Mouse (Mus musculus) left cerebral cortex, adult 9 months (tissue): ENCODE measurements around the gene Pcnx3.

Experiments
- DNase-seq, 2 experiments: peaks; one replicate each; pipeline ENCODE4 v3.0.0; 2022; ENCODE audit warnings: low spot score in 2 of 2

Gene Pcnx3

DNA sequence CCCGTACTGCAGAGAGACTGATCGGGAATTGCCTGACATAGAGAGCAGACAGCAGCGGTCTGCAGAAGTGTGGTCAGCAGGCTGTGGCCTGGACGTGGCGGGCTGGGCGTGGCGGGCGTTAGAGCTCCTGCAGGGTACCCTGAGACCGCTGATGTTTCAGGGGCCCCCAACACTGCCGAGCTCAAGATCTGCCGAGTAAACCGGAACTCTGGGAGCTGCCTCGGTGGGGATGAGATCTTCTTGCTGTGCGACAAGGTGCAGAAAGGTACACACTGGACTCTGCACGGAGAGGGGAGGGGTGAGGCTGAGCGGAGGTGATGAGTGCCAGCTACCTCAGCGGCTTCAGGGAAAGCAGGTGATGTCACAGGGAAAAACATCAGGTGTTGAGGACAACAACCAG lies 47.7 kb downstream of the Pcnx3 start:
- DNase-seq: no peak

DNA sequence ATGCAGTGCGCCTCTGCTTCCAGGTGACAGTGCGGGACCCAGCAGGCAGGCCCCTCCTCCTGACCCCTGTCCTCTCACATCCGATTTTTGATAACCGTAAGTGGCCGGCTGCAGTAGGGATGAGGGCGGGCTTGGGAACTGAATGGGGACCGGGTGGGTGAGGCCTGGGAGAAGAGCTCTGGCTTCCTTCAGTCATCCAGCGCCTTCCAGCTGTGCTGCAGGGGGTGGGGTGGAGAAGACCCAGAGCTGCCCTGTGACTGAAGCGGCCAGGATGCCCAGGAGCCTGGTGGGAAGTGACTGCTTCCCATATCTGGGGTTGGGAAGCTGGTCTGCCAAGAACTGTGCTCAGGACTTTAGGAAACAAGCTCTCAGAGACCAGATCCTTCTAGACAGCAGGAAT lies 48.4 kb downstream of the Pcnx3 start:
- DNase-seq: no peak

DNA sequence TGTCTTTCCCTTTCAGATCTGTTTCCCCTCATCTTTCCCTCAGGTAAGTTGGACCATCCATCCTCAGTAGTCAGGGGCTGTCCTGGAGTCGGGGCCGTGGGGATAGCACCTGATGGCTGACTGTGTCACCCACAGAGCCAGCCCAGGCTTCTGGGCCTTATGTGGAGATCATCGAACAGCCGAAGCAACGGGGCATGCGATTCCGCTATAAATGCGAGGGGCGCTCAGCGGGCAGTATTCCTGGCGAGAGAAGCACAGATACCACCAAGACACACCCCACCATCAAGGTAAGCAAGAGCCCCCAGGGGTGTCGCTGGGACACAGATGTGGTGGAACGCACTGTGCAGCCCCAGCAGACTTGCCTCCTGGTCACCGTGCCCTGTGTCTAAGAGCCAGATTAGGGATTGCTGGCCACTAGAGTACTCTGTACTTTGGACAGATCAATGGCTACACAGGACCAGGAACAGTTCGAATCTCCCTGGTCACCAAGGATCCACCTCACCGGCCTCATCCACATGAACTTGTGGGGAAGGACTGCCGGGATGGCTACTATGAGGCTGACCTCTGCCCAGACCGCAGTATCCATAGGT lies 50.2 kb downstream of the Pcnx3 start:
- no peak for DNase-seq

DNA sequence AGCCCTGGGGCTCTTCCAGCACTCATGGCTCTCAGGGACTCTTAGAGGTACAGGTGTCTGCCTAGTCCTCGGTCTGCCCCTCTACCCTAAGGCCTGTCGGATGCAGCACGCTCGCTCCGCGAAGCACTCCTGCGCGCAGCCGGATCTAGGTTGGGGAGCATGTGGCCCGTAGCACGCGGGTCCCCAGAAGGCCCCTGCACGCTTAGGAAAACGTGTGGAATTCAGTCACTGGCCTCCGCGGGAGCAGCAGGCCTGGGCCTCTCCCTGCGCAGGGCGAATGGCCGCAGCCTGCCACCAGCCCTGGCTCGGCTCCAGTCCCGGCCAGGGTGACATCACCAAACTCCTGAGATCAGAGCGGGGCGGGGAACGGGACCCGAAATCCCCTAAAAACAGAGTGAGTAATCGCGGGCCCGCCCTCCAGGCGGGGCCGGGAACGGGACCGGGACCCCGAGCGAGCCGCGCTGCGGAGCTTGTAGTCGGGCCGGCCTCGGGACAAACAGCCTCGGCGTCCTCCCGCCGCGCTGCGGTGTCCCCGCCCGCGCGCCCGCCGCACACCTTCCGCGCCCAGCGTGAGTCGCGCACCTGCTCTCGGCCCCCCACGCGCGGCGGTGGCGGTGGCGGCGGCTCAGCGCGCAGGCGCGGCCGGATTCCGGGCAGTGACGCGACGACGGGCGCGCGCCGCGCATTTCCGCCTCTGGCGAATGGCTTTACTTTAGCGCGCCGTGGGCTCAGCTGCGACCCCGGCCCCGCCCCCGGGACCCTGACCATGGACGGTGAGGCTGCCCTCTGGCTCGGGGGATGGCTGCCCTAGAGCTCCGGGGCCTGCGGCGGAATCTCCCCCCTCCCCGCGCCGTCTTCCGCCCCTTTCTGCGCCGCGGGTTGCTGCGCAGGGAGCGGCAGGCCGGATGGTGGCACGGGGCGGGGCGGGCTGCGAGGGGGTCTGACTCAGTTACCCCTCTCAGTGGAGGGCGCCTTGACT lies 51.4 kb downstream of the Pcnx3 start, which contains the start of gene Rela:
Rela (plus strand) TSS at position 415 of the 979 bp plus-strand sequence.
- peak; percentile 53 to 89 for DNase-seq

DNA sequence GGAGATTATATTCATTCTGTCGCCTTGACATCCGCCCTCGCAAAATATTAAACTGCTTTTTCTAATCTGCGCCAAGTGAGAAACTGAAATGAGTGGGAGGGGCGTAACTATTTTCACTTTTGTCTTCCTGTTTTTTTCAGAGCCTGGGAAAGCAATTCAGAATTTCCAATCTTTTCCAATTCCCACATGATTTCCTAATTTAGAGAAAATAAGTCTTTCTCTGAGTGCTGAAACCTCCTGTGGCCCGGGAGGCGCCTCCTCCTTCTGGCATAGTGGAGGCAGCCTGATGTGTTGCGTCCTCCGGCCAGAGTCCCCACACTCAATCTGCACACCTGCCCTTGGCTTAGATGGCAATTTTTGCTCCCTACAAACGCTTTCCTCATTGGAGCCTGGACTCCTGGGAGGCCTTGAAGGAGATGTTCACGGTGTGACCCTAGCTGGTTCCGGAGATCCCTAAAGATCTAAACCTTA lies 52.1 kb downstream of the Pcnx3 start:
- peak in 1 of 2 experiments; percentile 40 for DNase-seq

DNA sequence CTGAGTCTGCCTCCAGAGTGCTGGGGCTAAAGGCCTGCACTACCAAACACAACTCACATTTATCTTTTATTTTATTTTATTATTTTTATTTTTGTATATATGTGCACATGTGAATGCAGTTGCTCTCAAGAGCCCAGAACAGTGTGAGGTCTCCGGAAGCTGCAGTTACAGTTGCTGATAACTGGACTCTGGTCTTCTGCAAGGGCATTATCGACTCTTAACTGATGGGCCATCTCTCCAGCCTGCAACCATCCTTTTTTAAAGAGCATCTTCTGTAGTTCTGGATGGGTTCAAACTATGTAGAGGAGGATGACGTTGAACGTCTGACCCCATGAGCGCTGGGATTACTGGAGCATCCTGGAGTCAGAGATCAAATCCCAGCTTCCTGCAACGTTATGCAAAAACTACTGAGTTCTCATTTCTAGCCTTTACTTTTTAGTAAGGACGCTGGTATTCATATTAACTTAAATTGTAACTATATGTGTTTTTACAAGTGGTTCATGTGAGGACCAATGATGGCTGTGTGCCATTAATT lies 52.6 kb downstream of the Pcnx3 start:
- DNase-seq: no peak

DNA sequence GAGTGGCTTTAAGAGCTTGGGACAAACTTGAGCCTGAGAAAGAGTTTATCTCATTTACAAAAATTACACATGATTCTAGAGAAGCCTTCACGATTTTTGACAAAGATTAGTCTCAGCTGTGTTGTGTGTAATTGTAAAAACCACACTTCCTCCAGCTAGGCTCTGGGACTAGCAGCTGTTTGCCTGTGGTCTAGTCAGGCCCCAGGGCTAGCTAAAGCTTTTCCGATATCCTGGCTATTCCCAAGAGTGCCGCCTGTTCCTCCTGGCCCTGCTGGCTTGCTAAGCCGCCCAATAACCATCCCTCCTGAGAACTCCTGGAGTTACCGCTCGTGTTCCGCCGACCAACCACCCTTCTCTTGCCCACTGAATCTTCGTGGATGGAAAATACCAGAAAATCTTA lies 56.6 kb downstream of the Pcnx3 start:
- no peak for DNase-seq

DNA sequence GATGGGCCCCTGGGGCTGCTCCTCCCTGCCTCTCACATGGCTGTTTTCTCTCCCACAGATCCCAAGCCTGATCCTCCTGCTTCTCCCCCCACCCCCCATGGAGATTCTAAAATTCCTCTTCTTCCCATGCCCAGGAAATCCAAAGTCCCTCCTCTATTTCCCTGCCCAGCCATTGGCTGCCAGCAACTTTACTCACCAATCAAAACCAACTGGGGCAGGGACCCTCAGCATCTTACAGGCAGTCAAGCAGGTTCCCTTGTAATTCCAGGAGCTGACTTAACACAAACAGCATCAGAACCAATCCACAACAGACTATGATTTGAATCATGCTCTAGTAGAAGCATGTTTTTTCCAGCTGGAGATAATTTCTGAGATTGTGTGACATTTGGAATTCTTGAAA lies 58.8 kb downstream of the Pcnx3 start:
- DNase-seq: no peak

DNA sequence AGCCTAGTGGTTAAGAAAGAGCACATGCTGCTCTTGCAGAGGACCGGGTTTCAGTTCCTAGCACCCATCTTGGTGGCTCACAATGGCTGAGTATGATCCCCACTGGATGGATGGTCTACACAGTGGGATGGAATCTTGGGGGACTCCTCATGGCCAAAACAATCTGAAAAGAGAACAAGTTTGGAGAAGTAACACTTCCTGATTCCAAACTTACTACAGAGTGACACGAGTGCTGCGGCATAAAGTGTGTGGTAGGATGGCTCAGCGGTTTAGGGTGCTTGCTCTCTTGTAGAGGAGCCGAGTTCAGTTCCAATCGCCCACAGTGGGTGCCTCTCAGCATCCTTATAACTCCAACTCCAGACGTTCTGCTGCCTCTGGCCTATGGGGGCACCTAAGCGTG lies 63.4 kb downstream of the Pcnx3 start:
- DNase-seq: no peak

DNA sequence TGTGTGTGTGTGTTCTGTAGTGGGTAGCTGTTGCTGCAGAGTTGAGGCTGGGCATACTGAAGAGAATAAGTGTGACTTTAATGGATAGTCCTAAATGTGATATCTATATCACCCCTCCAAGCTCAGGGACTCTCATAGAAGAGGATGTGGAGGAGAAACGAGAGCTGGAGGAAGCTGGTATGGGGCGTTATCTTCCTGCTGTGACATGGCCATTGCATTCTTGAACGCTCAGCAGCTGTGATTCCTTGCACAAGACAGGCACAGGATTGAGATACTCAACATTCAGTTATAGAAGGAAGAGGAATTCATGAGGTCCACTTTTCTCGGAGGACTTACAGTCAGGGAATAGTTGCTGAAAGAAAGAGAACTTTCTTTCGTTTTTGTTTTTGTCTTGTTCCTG lies 66.8 kb downstream of the Pcnx3 start:
- no peak for DNase-seq

DNA sequence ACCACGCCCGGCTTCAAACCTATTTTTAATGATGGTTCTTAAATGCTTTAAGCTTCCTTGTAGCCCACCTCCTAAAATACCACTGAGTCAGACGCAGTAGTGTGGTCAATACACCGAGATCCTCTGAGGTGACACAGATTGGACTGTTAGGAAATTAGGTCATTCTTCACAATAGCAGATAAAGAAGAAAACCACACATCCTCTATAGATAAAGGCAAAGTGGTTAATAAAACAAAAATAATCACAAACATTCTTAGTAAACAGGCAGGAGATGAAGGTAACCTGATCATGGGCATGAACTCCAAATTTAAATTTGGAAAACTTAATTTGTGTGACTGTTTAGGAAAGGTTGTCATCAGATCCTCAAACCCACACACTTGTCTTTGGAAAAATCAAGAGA lies 68.7 kb downstream of the Pcnx3 start:
- no peak for DNase-seq

DNA sequence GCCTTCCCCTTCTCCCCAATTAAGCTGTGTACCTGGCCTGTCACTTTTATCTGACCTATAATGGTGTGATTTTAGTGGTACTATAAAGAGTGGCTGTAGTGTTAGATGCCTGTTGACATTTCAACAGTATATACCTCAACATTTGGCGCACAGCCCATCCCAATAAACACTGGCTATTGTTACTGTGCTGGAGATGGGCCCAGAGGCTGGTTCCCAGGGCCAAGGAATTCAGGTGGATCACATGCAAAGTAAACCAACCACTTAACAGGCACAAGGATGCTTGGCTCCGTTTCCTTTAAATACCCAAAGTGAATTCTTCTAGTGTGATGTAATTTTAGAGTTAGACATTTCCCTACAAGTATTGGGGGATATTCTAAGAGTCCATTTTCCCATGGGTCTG lies 73.8 kb downstream of the Pcnx3 start:
- no peak for DNase-seq
